Mouse (Mus musculus): ENCODE measurements around the gene Klhl29. TPM values are rescaled to one million over a fixed set of nuclear protein-coding genes. Genes with fewer than 3 reads are reported as not detected.
A peak's percentile ranks its signal among the peaks of the same experiment; 100 is the strongest.

Gene Klhl29
- total RNA-seq, 2 experiments from 2014 or later: 1.9 to 3.4 TPM

DNA sequence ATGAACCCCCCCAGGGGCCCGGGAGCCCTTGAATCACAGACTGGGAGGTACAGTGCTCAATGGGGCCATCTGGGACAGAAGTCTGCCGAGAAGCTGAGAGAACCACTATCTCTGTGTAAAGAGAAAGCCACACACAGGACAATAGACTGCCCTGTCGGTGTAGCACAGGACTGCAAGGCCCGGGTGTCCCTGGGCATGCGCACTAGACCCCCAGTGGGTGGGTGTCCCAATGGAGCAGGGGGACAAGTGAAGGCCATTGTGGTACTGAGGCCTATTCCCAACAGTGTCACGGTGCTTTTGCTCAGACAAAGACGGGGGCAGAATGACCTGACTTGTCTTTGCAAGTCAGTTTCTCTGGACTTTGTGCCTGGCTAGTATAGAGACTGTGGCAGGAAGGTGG is 186.6 kb downstream of the Klhl29 start:
- DNase-seq (ENCODE audit: low spot score): no peak

DNA sequence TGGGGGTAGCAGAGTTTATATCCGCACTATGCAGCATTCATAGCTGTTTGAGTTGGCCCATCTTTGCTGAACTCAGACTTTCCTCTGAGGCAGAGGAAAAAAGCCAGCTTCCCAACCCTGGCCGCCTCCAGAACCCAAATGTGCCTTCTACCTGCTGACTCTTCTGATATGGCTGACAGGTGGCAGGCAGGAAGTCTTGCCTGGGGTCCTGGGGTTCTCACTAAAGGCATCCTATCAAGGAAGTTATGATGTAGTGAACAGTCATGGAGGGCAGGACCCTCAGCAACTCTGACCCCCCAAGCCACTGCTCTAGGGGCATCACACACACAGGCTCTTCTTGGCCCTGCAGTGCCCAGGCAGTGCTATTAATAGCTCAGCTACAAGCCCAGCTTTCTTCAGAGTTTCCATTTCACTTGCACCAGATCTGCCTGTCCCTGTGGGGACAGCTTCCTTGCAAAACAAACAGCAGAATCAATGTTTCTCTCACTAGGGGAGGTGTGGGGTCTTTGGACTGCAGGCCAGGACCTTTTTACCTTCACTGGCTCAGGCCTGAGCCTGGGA is 187.6 kb downstream of the Klhl29 start:
- peak; percentile 54 for DNase-seq (ENCODE audit: low spot score)

DNA sequence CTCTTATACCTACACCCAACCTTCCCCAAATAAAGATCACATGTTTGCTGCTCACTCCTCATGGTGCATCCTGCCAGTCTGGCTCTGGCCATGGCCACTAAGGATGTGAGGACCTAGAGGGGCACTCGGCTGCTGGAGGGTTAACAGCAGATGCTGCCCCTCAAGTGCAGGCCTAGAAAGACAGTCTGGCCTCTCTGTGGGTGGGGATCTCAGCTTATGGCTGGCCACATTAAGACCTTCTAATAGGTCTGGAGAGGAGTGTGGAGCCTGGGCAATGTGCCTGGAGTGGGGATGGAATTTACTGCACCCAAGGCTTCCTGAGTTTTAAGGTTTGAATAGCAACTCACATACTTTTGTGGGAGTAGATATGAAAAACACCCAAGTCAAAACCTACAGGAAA is 188.8 kb downstream of the Klhl29 start:
- DNase-seq (ENCODE audit: low spot score): no peak

DNA sequence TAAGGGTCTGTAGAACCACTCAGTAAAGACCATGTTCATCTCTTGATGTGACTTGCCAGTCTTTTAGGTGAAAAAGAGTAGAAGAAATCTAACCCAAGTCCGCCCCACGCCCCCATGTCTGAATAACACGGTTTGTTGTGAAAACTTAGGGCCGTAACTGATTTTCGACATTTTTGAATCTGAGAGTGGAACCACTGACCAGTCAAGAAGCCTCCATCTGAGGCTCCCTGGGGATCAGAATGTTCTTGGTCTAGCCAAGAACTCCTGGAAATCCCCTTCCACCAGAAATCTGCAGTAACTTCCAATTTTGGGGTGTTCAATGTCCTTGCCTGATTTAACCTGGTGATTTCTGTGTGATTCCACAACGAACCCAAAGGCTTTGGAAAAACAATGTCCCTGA is 189.9 kb downstream of the Klhl29 start:
- DNase-seq (ENCODE audit: low spot score): peak; percentile 36

DNA sequence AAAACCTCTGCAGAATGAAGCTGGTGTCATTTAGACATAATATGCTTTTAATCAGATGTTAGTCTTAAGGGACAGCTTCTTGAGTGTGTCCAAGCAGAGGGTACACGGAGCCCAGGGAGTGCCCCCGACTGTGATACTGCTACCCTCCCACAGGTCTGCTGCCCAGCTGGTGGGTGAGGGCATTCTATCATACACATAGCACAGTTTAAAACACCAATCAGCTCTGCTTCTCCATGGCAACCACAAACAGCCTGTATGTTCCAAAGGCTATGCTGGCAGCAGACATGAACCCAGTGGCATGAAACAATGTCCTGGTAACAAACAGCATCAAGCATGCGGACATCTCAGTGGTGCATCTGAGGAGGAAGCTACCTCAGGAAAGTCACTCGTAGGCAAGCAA is 192.9 kb downstream of the Klhl29 start:
- no peak for DNase-seq (ENCODE audit: low spot score)

GRCm38 (mm10) chr12:5182165-5182564 is 193.3 kb downstream of the Klhl29 start:
- DNase-seq (ENCODE audit: low spot score): no peak

DNA sequence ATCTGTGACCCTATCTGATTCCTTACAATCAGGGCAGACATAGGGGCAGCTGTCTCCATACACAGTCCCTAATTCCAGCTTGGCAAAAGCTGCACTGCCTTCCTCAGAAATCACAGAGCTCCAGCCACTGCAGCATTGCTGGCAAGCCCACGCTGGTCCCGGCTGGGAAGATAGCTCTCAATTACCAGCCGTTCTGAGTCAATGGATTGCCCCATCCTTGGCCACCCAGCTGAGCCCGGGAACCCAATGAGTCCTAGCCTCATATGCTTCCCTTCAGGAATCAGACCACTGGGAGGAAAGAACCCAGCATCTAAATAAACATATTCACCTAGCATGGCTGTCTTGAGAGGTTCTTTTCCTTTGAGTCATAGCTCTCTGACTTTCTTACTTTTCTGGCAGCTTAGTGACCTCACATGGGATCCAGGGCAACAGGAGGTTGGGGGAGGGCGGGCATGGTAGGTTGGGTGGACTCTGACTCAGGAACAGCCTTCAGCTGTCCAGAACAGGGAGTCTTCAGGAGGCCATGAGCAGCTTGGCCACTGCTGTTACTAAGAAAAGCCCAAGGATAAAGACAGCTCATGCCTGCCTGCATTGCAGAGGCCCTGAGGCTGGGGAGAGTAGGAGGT is 198.7 kb downstream of the Klhl29 start:
- DNase-seq (ENCODE audit: low spot score): peak; percentile 54

- DNase-seq (ENCODE audit: low spot score): peak; percentile 36
Observed at GRCm38 (mm10) chr12:5166141-5166540, 209.3 kb downstream of the Klhl29 start.

- DNase-seq (ENCODE audit: low spot score): no peak
Observed at GRCm38 (mm10) chr12:5165411-5165810, 210.1 kb downstream of the Klhl29 start.

- no peak for DNase-seq (ENCODE audit: low spot score)
Observed at GRCm38 (mm10) chr12:5162672-5163071, 212.8 kb downstream of the Klhl29 start.

- no peak for DNase-seq (ENCODE audit: low spot score)
Observed at GRCm38 (mm10) chr12:5161631-5162030, 213.9 kb downstream of the Klhl29 start.

DNA sequence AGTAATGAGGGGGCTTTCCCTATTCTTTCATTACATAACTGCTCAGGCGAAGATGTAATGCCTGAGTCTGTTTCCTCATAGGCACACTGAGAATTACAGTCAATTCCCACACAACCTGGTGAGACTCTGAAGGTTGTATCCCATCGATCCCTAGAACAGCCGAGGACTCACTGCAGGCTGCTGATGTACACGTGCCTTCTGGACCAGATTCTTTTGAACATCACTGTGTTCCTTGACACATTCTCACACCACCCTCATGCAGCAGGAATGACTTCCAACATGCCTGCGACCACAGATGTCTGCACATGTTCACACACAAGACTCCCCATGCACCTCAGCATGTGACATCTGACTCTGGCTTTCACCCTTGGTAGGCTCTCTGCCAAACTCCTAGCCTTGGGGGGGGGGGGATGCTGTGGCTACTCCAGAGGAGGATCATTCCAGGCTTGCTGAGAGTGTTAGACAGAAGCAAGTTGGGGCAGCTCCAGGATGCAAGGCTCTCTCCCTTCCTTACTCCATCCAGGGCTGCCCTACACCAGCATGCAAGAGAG is 217.5 kb downstream of the Klhl29 start:
- DNase-seq (ENCODE audit: low spot score): no peak

GRCm38 (mm10) chr12:5157021-5157681 is 218.3 kb downstream of the Klhl29 start:
- DNase-seq (ENCODE audit: low spot score): peak; percentile 39

GRCm38 (mm10) chr12:5155177-5155576 is 220.3 kb downstream of the Klhl29 start:
- DNase-seq (ENCODE audit: low spot score): no peak

DNA sequence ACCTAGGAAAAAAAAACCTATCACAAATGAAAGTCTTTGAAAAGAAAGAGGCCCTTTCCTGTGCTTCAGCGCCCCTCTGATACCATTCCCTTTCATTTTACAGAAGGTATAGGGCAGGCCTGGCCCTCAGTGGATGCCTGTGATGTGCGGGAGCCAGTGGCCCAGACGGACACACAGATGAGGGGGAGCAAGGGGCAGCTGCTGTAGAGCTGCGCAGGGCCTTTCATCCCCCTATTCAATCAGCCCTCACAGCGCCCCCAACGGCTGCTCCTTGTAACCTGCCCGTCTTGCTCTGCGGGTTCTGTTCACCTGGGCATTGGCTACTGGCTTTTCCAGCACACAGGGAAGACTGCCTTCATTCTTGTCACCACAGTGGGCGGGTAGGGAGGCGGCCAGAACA is 223.6 kb downstream of the Klhl29 start:
- DNase-seq (ENCODE audit: low spot score): no peak

- DNase-seq (ENCODE audit: low spot score): no peak
Observed at GRCm38 (mm10) chr12:5147346-5148035, 228.0 kb downstream of the Klhl29 start.

DNA sequence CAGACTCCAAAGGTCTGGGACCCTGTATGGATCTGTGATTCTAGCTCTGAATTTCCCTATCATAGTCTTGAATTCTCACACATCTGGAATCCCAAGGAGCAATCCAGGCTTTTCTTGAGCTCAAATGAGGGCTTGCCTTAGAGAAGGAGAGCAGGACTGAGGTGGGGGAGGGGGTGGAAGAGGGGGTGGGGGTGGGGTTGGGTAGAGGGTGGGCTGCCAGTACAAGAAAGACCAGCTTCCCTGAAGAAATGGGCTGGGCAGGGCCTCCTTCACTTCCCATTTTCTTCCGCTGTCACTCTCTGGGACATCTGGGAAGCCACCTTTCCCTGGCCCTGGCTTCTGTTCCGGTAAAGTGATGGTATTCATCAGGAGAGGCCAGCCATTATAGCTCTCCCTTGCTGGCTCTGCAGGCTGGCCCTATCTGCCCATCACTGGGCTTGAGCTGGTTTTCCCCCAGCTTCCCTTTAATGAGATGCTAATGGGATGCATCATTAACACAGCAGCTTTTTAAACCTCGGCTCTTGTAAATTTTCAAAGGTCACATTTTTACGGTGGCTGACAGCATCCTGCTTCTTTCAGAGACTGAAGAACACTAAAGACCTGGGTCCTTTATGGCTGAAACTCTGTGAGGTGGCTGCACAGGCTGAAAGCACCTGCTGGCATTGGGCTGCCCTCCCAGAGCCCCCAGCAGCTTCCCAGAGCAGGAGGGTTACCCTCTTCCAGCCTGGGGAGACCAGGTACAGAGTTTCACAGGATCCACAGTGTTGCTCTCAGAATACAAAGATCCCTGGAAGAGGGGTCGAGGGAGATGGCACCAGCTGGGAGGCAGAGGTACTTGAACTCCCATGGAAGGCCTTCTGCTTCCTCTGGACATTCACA is 231.3 kb downstream of the Klhl29 start:
- DNase-seq (ENCODE audit: low spot score): no peak

DNA sequence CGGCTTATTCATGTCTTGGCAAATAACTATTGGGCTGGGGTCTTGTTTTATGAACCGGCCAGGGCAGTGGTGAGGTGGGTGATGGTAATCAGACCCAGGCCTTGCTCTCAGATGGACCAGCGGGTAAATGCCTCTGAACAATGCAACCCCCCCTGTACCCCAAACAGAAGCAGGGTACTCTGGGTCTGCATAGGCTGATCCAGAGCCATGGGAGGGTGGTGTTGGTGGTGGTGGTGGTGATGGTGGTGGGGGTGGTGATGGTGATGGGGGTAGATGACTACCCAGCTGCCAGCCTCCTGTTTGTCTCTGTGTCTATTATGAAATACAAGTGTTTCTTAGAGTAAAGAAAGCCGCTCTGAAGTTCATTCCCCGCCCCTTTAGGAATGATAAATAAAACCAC is 232.3 kb downstream of the Klhl29 start:
- DNase-seq (ENCODE audit: low spot score): no peak

- DNase-seq (ENCODE audit: low spot score): peak; percentile 87
Observed at GRCm38 (mm10) chr12:5142776-5143175, 232.7 kb downstream of the Klhl29 start.

DNA sequence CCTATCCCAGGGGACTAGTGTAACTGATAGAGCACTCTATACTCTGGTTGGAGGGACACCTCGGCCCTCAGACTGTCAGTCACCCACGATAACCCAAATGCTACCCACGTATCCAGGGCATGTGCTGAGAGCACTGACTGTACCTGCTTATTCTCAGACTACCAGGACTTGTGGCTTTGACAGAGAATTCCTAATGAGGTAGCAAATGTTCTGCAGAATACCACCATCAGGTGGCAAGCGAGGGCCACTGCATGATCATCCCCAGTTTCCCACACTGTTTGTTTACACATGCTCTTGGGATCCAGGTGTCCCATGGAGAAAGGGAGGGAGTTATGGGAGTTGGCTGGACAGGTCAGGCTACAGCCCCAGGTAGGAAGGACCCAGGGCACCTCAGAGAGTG is 234.4 kb downstream of the Klhl29 start:
- DNase-seq (ENCODE audit: low spot score): no peak

GRCm38 (mm10) chr12:5139302-5139701 is 236.2 kb downstream of the Klhl29 start:
- no peak for DNase-seq (ENCODE audit: low spot score)
